Mouse (Mus musculus): ENCODE data around the gene Ankrd44. TPM values are rescaled to one million over a fixed set of nuclear protein-coding genes. Genes with fewer than 3 reads are reported as not detected.

The Ankrd44 gene
- polyA plus RNA-seq, 1 experiment, result 2.2 TPM

DNA sequence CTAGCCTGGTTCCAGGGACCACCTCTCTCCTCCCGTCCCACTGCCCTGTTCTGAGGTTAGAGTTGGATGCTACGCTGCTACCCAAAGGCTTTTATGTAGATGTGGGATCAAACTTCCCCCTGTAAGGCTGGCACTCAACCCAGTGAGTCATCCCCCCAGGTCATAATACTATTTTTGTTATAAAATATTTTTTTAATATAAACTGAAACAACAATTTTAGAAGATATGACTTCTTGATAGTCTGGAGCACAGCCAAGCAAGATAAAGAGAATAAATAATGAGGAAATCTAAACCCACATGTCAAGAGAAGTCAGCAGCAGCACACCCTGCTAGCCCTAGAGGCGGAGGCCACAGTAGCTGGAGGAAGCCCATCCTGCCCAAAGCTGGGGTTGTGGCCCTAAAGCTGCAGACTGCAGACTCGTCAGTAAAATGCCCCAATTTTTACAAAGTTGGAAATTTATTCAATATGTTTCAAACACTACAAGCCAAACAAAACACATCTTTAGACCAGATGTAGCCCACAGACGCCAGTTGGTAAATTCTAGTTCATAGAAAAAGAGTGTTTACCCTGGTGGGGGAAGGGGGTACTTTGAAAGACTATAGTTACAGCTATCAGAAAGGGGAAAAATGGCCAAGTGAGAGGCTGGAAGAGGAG, 79.7 kb downstream of the Ankrd44 start:
- Histone ChIP-seq H3ac (ENCODE audit: control insufficient read depth, insufficient read length, low read depth) (no peak overlapping the region), H3K79me3 (ENCODE audit: low read depth) (no peaks in the 10 kb centered on the region), H3K36me3 (ENCODE audit: control insufficient read depth, insufficient read depth) (no peaks in the 10 kb centered on the region), H3K27me3 (ENCODE audit: control insufficient read depth, insufficient read depth, insufficient read length) (no peaks in the 10 kb centered on the region), H3K4me3 (ENCODE audit: insufficient read depth, poor library complexity, severe bottlenecking) (no peak overlapping the region), H3K79me2 (ENCODE audit: control insufficient read depth, insufficient read depth) (no peaks in the 10 kb centered on the region)
- no peak for TF ChIP-seq CTCF (IDR thresholded peaks at IDR 0.05; ENCODE audit: control insufficient read depth, insufficient read depth, insufficient read length)
- no peak for TF ChIP-seq USF1 (IDR thresholded peaks at IDR 0.05; ENCODE audit: low read depth)
- TF ChIP-seq CEBPB (IDR thresholded peaks at IDR 0.05; ENCODE audit: low read depth), result no peak

DNA sequence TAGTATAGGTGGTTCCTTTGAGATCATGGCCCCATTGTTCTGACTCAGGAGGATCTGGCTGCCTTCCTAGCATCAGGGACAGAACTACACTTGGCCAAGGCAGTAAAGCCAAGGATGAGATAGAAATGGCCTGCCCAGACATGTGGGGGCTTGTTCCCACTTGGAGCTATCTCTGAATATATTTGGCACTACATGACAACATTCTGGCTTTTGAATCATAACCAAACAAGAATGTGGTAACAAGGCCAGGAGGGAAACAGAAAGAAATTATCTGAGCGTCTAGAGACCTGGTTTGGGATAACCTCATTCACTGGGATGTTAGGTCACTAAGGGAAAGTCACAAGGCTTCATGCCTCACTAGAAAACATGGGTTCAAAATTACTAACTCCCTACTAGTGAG, 81.8 kb downstream of the Ankrd44 start:
- Histone ChIP-seq H3K4me3 (ENCODE audit: insufficient read depth, poor library complexity, severe bottlenecking) (no peak overlapping the region), H3K79me3 (ENCODE audit: low read depth) (no peaks in the 10 kb centered on the region), H3ac (ENCODE audit: control insufficient read depth, insufficient read length, low read depth) (no peak overlapping the region), H3K79me2 (ENCODE audit: control insufficient read depth, insufficient read depth) (no peaks in the 10 kb centered on the region), H3K36me3 (ENCODE audit: control insufficient read depth, insufficient read depth) (no peaks in the 10 kb centered on the region), H3K27me3 (ENCODE audit: control insufficient read depth, insufficient read depth, insufficient read length) (no peaks in the 10 kb centered on the region)
- TF ChIP-seq CEBPB (IDR thresholded peaks at IDR 0.05; ENCODE audit: low read depth) (no peak), MAX (IDR thresholded peaks at IDR 0.05) (no peak), CTCF (IDR thresholded peaks at IDR 0.05; ENCODE audit: control insufficient read depth, insufficient read depth, insufficient read length) (no peak), USF1 (IDR thresholded peaks at IDR 0.05; ENCODE audit: low read depth) (no peak), FOSL1 (IDR thresholded peaks at IDR 0.05; ENCODE audit: insufficient read depth, low read length, poor library complexity, severe bottlenecking) (no peak), MYOD1 (IDR thresholded peaks at IDR 0.05; ENCODE audit: control insufficient read depth, insufficient read length, low read depth) (no peak), MYOG (IDR thresholded peaks at IDR 0.05; ENCODE audit: control insufficient read depth, extremely low read depth, insufficient read length) (no peak)

DNA sequence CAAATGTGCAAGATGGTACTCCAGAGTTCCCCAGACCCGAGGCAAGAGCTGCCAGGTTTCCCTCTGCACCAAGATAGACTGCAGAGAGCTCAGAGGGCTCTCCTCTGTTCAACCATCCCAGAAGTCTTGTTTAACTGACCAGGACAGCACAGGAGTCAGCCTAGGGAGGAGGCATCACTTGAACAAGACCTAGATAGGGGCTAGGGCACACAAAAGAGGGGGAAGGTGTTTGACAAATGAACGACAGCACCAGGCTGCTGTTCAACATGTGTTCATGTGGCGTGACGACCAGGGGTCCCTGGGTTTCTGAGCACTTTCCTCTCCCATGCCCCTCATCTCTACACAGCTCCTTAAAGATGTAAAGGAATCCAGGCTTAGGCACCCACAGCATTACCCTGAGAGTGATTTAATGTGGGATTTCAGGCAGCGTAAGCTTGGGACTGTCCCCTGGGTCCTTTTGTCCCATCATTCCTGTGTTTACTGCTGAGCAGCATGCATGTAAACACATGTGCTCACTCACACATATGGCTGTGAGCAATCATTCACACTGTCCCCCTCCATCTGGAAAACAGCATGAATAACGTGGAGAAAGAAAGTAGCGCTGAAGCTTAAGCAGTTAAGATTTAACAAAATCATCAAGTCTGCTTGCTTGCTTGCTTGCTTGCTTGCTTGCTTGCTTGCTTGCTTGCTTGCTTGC, 83.3 kb downstream of the Ankrd44 start:
- no peaks in the 10 kb centered on the region for H3K79me3 ChIP-seq (ENCODE audit: low read depth)
- TF ChIP-seq MAX (IDR thresholded peaks at IDR 0.05) (no peak), CTCF (IDR thresholded peaks at IDR 0.05; ENCODE audit: control insufficient read depth, insufficient read depth, insufficient read length) (no peak), USF1 (IDR thresholded peaks at IDR 0.05; ENCODE audit: low read depth) (no peak), FOSL1 (IDR thresholded peaks at IDR 0.05; ENCODE audit: insufficient read depth, low read length, poor library complexity, severe bottlenecking) (no peak), MYOG (IDR thresholded peaks at IDR 0.05; ENCODE audit: control insufficient read depth, extremely low read depth, insufficient read length) (no peak), CEBPB (IDR thresholded peaks at IDR 0.05; ENCODE audit: low read depth) (no peak), MYOD1 (IDR thresholded peaks at IDR 0.05; ENCODE audit: control insufficient read depth, insufficient read length, low read depth) (no peak)
- no peaks in the 10 kb centered on the region for H3K27me3 ChIP-seq (ENCODE audit: control insufficient read depth, insufficient read depth, insufficient read length)
- H3ac ChIP-seq (ENCODE audit: control insufficient read depth, insufficient read length, low read depth), result no peak overlapping the region
- no peak overlapping the region for H3K4me3 ChIP-seq (ENCODE audit: insufficient read depth, poor library complexity, severe bottlenecking)
- no peaks in the 10 kb centered on the region for H3K79me2 ChIP-seq (ENCODE audit: control insufficient read depth, insufficient read depth)
- no peaks in the 10 kb centered on the region for H3K36me3 ChIP-seq (ENCODE audit: control insufficient read depth, insufficient read depth)

DNA sequence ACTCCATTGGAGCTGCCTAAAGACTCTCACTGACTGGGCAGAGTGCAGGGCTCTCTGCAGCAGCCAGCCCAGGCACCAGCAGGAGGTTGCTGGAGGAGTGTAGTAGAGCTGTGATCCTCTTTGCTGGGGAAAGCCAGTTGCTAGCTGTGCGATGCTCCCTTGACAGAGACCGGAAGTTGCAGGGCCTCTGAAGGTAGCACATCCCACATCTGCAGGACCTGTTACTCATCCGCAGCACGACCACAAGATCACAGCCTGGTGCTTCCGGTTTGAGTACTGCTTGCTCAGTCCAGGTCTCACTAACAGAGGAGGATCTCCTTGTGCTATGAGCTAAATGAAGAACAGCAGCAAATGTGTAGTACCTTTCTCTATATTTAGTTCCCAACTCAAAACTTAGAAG, 84.4 kb downstream of the Ankrd44 start:
- Histone ChIP-seq H3K79me2 (ENCODE audit: control insufficient read depth, insufficient read depth) (no peaks in the 10 kb centered on the region), H3K36me3 (ENCODE audit: control insufficient read depth, insufficient read depth) (no peaks in the 10 kb centered on the region), H3K4me3 (ENCODE audit: insufficient read depth, poor library complexity, severe bottlenecking) (no peak overlapping the region), H3K27me3 (ENCODE audit: control insufficient read depth, insufficient read depth, insufficient read length) (no peaks in the 10 kb centered on the region), H3ac (ENCODE audit: control insufficient read depth, insufficient read length, low read depth) (no peak overlapping the region), H3K79me3 (ENCODE audit: low read depth) (no peaks in the 10 kb centered on the region)
- no peak for TF ChIP-seq MAX (IDR thresholded peaks at IDR 0.05)
- no peak for TF ChIP-seq MYOG (IDR thresholded peaks at IDR 0.05; ENCODE audit: control insufficient read depth, extremely low read depth, insufficient read length)
- TF ChIP-seq FOSL1 (IDR thresholded peaks at IDR 0.05; ENCODE audit: insufficient read depth, low read length, poor library complexity, severe bottlenecking), result no peak

DNA sequence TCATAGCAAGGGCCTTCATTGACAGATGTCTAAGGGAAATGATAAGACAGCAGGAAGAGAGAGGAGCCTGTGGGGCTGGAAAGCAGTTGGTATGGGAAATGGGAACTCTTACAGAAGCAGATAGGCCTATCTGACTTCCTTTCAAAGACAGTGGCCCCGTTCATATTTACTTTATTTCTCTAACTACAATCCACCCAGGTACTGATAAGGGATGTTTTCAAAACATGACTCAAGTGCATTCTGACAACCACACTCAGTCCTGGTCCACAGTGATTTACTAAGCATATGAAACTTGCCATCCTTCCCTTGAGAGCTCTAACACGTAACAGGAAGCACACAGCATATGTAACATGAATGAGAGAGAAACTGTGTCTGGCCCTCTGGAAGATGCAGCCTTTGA, 86.1 kb downstream of the Ankrd44 start:
- Histone ChIP-seq H3ac (ENCODE audit: control insufficient read depth, insufficient read length, low read depth) (no peak overlapping the region), H3K36me3 (ENCODE audit: control insufficient read depth, insufficient read depth) (no peaks in the 10 kb centered on the region), H3K4me3 (ENCODE audit: insufficient read depth, poor library complexity, severe bottlenecking) (no peak overlapping the region), H3K27me3 (ENCODE audit: control insufficient read depth, insufficient read depth, insufficient read length) (no peaks in the 10 kb centered on the region), H3K79me3 (ENCODE audit: low read depth) (no peaks in the 10 kb centered on the region), H3K79me2 (ENCODE audit: control insufficient read depth, insufficient read depth) (no peaks in the 10 kb centered on the region)
- no peak for TF ChIP-seq FOSL1 (IDR thresholded peaks at IDR 0.05; ENCODE audit: insufficient read depth, low read length, poor library complexity, severe bottlenecking)
- no peak for TF ChIP-seq CEBPB (IDR thresholded peaks at IDR 0.05; ENCODE audit: low read depth)
- no peak for TF ChIP-seq MAX (IDR thresholded peaks at IDR 0.05)
- no peak for TF ChIP-seq CTCF (IDR thresholded peaks at IDR 0.05; ENCODE audit: control insufficient read depth, insufficient read depth, insufficient read length)
- TF ChIP-seq USF1 (IDR thresholded peaks at IDR 0.05; ENCODE audit: low read depth), result no peak
- no peak for TF ChIP-seq MYOD1 (IDR thresholded peaks at IDR 0.05; ENCODE audit: control insufficient read depth, insufficient read length, low read depth)
- no peak for TF ChIP-seq MYOG (IDR thresholded peaks at IDR 0.05; ENCODE audit: control insufficient read depth, extremely low read depth, insufficient read length)

DNA sequence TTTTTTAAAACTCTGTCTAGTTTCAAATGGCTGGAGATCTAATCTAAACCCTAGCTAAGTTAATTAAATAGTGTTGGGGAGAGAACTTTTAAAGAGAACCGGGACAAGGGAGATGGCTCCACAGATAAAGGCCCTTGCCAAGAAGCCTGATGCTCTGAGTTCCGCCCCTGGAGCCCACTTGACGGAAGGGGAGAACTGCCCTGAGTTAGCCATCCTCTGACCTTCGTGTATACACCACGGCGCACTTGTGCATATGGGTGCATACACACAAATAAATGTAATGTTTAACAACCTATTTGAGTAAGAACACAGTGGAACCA, 87.7 kb downstream of the Ankrd44 start:
- Histone ChIP-seq H3K27me3 (ENCODE audit: control insufficient read depth, insufficient read depth, insufficient read length) (no peaks in the 10 kb centered on the region), H3ac (ENCODE audit: control insufficient read depth, insufficient read length, low read depth) (no peak overlapping the region), H3K79me2 (ENCODE audit: control insufficient read depth, insufficient read depth) (no peaks in the 10 kb centered on the region), H3K4me3 (ENCODE audit: insufficient read depth, poor library complexity, severe bottlenecking) (no peak overlapping the region), H3K36me3 (ENCODE audit: control insufficient read depth, insufficient read depth) (no peaks in the 10 kb centered on the region), H3K79me3 (ENCODE audit: low read depth) (no peaks in the 10 kb centered on the region)
- TF ChIP-seq MAX (IDR thresholded peaks at IDR 0.05) (no peak), CTCF (IDR thresholded peaks at IDR 0.05; ENCODE audit: control insufficient read depth, insufficient read depth, insufficient read length) (no peak), CEBPB (IDR thresholded peaks at IDR 0.05; ENCODE audit: low read depth) (no peak), MYOG (IDR thresholded peaks at IDR 0.05; ENCODE audit: control insufficient read depth, extremely low read depth, insufficient read length) (no peak), MYOD1 (IDR thresholded peaks at IDR 0.05; ENCODE audit: control insufficient read depth, insufficient read length, low read depth) (no peak), USF1 (IDR thresholded peaks at IDR 0.05; ENCODE audit: low read depth) (no peak), FOSL1 (IDR thresholded peaks at IDR 0.05; ENCODE audit: insufficient read depth, low read length, poor library complexity, severe bottlenecking) (no peak)
